Mouse (Mus musculus): ENCODE measurements around the gene Klrg1. TPM values are rescaled to one million over a fixed set of nuclear protein-coding genes. Genes with fewer than 3 reads are reported as not detected.
A peak's percentile ranks its signal among the peaks of the same experiment; 100 is the strongest.

Gene Klrg1
- total and polyA plus RNA-seq, 3 experiments, result 2.0 to 6.0 (median 2.8) TPM

DNA sequence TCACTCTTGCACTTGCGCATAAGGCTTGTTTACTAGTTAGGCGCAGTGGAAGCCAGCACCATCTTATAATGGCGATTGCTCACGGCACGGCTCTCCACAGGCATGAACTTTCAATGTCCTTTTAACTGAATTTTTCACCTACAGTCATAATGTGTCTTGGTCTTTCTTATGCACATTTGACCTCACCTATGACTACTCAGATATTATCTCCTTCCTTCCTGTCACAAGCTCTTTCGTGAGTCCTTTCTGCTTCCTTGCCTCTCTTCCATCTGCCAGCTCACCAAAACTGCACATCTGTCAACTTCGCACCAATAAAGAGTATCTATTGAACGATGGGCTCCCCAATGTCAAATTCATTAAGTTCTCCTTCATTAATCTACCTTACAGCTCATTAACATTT lies 20.1 kb downstream of the Klrg1 start:
- no peak overlapping the region for H3K9ac ChIP-seq (ENCODE audit: insufficient read depth, low read depth)
- no peak for DNase-seq (ENCODE audit: extremely low read depth)
- in situ Hi-C loops (cut with MboI; ENCODE audit: low pct_ligation_motif_present, low pct_unique_long_range_greater_than_20kb, low sequenced_read_pairs) (no loop called here), dilution Hi-C loops (cut with MboI; ENCODE audit: extremely low pct_ligation_motif_present, extremely low pct_unique_long_range_greater_than_20kb, low sequenced_read_pairs) (no loop called here)
- TF ChIP-seq POLR2A (IDR thresholded peaks at IDR 0.05; ENCODE audit: low read depth, low read length) (no peak), ETS1 (conservative IDR thresholded peaks at IDR 0.05; ENCODE audit: low read depth, low read length) (no peak), CHD2 (IDR thresholded peaks at IDR 0.05; ENCODE audit: low read length) (no peak), JUND (conservative IDR thresholded peaks at IDR 0.05; ENCODE audit: low read depth, low read length) (no peak), GABPA (IDR thresholded peaks at IDR 0.05; ENCODE audit: insufficient replicate concordance, low read depth, low read length) (no peak), USF1 (IDR thresholded peaks at IDR 0.05; ENCODE audit: low read depth, low read length) (no peak), RAD21 (IDR thresholded peaks at IDR 0.05; ENCODE audit: low read depth, low read length) (no peak), MYC (IDR thresholded peaks at IDR 0.05; ENCODE audit: low read depth, low read length) (no peak), HCFC1 (IDR thresholded peaks at IDR 0.05; ENCODE audit: low read depth, low read length) (no peak)
- no peak overlapping the region for H3K4me2 ChIP-seq (ENCODE audit: insufficient read depth, low read depth, poor library complexity, severe bottlenecking)
- H3K36me3 ChIP-seq (replicated peaks in 1 of 2; ENCODE audit: control insufficient read depth in 1 of 2, insufficient read depth in 1 of 2, low read length in 1 of 2), result no peaks in the 10 kb centered on the region
- H3K79me2 ChIP-seq (replicated peaks; ENCODE audit: control insufficient read depth, extremely low read depth, insufficient read depth, poor library complexity, severe bottlenecking), result no peaks in the 10 kb centered on the region
- H3K27ac ChIP-seq (ENCODE audit: insufficient read depth, low read depth), result no peak overlapping the region
- peaks cover 1 to 17% of the 10 kb centered on the region in 2 experiments; a peak in 2 of 4 replicates for H3K4me1 ChIP-seq (ENCODE audit: control insufficient read depth in 1 of 2, insufficient read depth in 2 of 2)
- H3K27me3 ChIP-seq (replicated peaks), result no peaks in the 10 kb centered on the region
- H3K9me3 ChIP-seq (replicated peaks; ENCODE audit: low read length), result peaks cover 5% of the 10 kb centered on the region
- no peak overlapping the region for H3K4me3 ChIP-seq (replicated peaks in 1 of 3; ENCODE audit: low read depth in 2 of 3, low read length in 2 of 3, poor library complexity in 1 of 3)

DNA sequence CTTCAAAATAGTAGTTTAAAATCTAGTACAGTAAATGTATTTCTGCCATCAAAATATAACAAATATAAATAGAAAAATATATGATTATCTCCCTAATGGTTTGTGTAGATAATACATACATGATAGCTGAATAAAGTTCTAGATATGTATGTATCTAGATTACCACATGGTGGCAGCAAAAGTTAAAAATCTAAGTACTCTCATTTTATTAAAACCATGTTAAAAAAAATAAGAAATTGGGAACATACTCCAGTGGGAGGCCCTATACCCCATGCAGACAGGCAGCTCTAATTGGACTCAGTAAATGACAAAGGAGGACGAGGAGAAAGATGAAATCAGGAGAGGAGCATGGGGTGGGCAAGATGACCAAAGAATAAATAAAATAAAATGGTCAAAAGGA lies 30.5 kb downstream of the Klrg1 start:
- no peaks in the 10 kb centered on the region; a peak in 1 of 4 replicates for H3K4me1 ChIP-seq (ENCODE audit: control insufficient read depth in 1 of 2, insufficient read depth in 2 of 2)
- H3K9me3 ChIP-seq (replicated peaks; ENCODE audit: low read length), result no peaks in the 10 kb centered on the region
- TF ChIP-seq CHD2 (IDR thresholded peaks at IDR 0.05; ENCODE audit: low read length) (no peak), ZC3H11A (IDR thresholded peaks at IDR 0.05; ENCODE audit: low read depth, low read length) (no peak), ELF1 (IDR thresholded peaks at IDR 0.05; ENCODE audit: low read depth, low read length) (no peak), ETS1 (conservative IDR thresholded peaks at IDR 0.05; ENCODE audit: low read depth, low read length) (no peak), IRF4 (IDR thresholded peaks at IDR 0.05; ENCODE audit: low read depth, low read length) (no peak), RAD21 (IDR thresholded peaks at IDR 0.05; ENCODE audit: low read depth, low read length) (peak; percentile 64), NELFE (IDR thresholded peaks at IDR 0.05; ENCODE audit: low read depth, low read length) (no peak), CTCF (conservative IDR thresholded peaks at IDR 0.05 in 1 of 2, IDR thresholded peaks at IDR 0.05 in 1 of 2; ENCODE audit: low read depth in 2 of 2, low read length in 2 of 2) (peak in 1 of 2 experiments; percentile 64; a peak in 2 of 4 replicates), PAX5 (IDR thresholded peaks at IDR 0.05; ENCODE audit: low read length) (no peak), UBTF (IDR thresholded peaks at IDR 0.05; ENCODE audit: low read depth, low read length) (no peak), KAT2A (IDR thresholded peaks at IDR 0.05; ENCODE audit: insufficient replicate concordance, low read length) (no peak), RCOR1 (conservative IDR thresholded peaks at IDR 0.05; ENCODE audit: low read depth, low read length) (no peak), CHD1 (IDR thresholded peaks at IDR 0.05; ENCODE audit: low read depth, low read length) (no peak), USF1 (IDR thresholded peaks at IDR 0.05; ENCODE audit: low read depth, low read length) (no peak), ZNF384 (IDR thresholded peaks at IDR 0.05; ENCODE audit: low read depth, low read length) (peak; percentile 81), ZMIZ1 (IDR thresholded peaks at IDR 0.05; ENCODE audit: low read depth, low read length) (no peak), TCF12 (IDR thresholded peaks at IDR 0.05; ENCODE audit: low read depth, low read length) (no peak), MAX (IDR thresholded peaks at IDR 0.05; ENCODE audit: low read length) (no peak), POLR2A (IDR thresholded peaks at IDR 0.05; ENCODE audit: low read depth, low read length) (no peak), JUND (conservative IDR thresholded peaks at IDR 0.05; ENCODE audit: low read depth, low read length) (no peak), SMC3 (IDR thresholded peaks at IDR 0.05; ENCODE audit: low read depth, low read length) (peak; percentile 55), EP300 (IDR thresholded peaks at IDR 0.05; ENCODE audit: low read length) (no peak), POLR2AphosphoS2 (IDR thresholded peaks at IDR 0.05; ENCODE audit: low read depth, low read length) (no peak), HCFC1 (IDR thresholded peaks at IDR 0.05; ENCODE audit: low read depth, low read length) (no peak)
- in situ Hi-C loops (cut with MboI; ENCODE audit: low pct_ligation_motif_present, low pct_unique_long_range_greater_than_20kb, low sequenced_read_pairs), result no loop called here
- no peak overlapping the region for H3K4me2 ChIP-seq (ENCODE audit: insufficient read depth, low read depth, poor library complexity, severe bottlenecking)
- H3K4me3 ChIP-seq (replicated peaks in 1 of 3; ENCODE audit: low read depth in 2 of 3, low read length in 2 of 3, poor library complexity in 1 of 3), result no peak overlapping the region
- no peak overlapping the region for H3K9ac ChIP-seq (ENCODE audit: insufficient read depth, low read depth)
- no peaks in the 10 kb centered on the region for H3K36me3 ChIP-seq (replicated peaks in 1 of 2; ENCODE audit: control insufficient read depth in 1 of 2, insufficient read depth in 1 of 2, low read length in 1 of 2)
- dilution Hi-C loops (cut with MboI; ENCODE audit: extremely low pct_ligation_motif_present, extremely low pct_unique_long_range_greater_than_20kb, low sequenced_read_pairs), result no loop called here
- peak; percentile 31 for DNase-seq (ENCODE audit: extremely low read depth)
- peaks cover 4% of the 10 kb centered on the region for H3K27me3 ChIP-seq (replicated peaks)
- no peaks in the 10 kb centered on the region for H3K79me2 ChIP-seq (replicated peaks; ENCODE audit: control insufficient read depth, extremely low read depth, insufficient read depth, poor library complexity, severe bottlenecking)
- no peak overlapping the region for H3K27ac ChIP-seq (ENCODE audit: insufficient read depth, low read depth)

Data from CH12.LX (cell line).